Mouse (Mus musculus): Measurements from ENCODE around the gene Anp32a.

- TF ChIP-seq CTCF (IDR thresholded peaks at IDR 0.05; ENCODE audit: low read depth, low read length) (no peak), POLR2A (IDR thresholded peaks at IDR 0.05; ENCODE audit: extremely low read depth, insufficient read depth, low read length) (no peak)
Observed at GRCm38 (mm10) chr9:62382519-62383084, 41.5 kb downstream of the Anp32a start.

Data from liver, adult 2 months (tissue).